Mouse (Mus musculus): ENCODE measurements around the gene Dusp13. TPM values are rescaled to one million over a fixed set of nuclear protein-coding genes. Genes with fewer than 3 reads are reported as not detected.
A peak's percentile ranks its signal among the peaks of the same experiment; 100 is the strongest.

Gene Dusp13
- polyA plus RNA-seq, 1 experiment from 2014 or later, result not detected

DNA sequence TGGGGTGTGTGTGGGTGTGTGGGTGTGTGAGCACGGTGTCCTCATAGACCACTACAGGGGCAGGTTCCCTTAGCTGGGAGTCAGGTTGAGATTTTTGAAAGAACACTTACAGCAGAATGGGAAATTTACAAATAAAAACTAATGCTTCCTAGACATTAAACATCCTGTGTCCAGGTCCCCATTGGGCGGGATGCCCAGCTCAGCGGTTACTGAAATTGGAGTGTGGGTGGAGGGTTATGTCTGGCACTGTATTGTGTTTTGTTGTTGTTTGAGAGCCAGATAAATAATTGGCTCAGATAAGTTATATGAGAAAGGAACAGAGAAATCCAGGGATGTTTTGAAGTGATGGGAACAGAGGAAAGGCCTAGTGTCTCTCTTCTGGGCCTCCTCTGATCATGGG lies 59.9 kb downstream of the Dusp13 start:
- H3K9me3 ChIP-seq (ENCODE audit: control insufficient read depth, low read length), result peaks cover 2% of the 10 kb centered on the region; the same call in 1 of the 2 replicates
- H3K9ac ChIP-seq (replicated peaks; ENCODE audit: low read depth, low read length), result no peak overlapping the region
- no peaks in the 10 kb centered on the region; the same call in 1 of the 2 replicates for H3K27me3 ChIP-seq (replicated peaks; ENCODE audit: control insufficient read depth, insufficient read depth, low read length)
- H3K4me1 ChIP-seq (replicated peaks; ENCODE audit: control insufficient read depth, insufficient read depth, low read length), result peaks cover 7% of the 10 kb centered on the region
- H3K4me3 ChIP-seq (replicated peaks; ENCODE audit: low read length), result no peak overlapping the region
- no peak overlapping the region for H3K4me2 ChIP-seq (ENCODE audit: low read length)
- WGBS, result 89% methylated on average over 3 of the region's 3 CpGs
- H3K27ac ChIP-seq (ENCODE audit: low read length), result no peak overlapping the region
- no peaks in the 10 kb centered on the region for H3K36me3 ChIP-seq (ENCODE audit: control insufficient read depth, insufficient read depth)
- no peak for ATAC-seq

- Histone ChIP-seq H3K27me3 (replicated peaks; ENCODE audit: control insufficient read depth, insufficient read depth, low read length) (no peaks in the 10 kb centered on the region; the same call in 1 of the 2 replicates), H3K4me3 (replicated peaks; ENCODE audit: low read length) (peak overlapping the region; percentile 32), H3K4me2 (ENCODE audit: low read length) (peak overlapping the region; percentile 52), H3K36me3 (ENCODE audit: control insufficient read depth, insufficient read depth) (no peaks in the 10 kb centered on the region), H3K27ac (ENCODE audit: low read length) (no peak overlapping the region), H3K4me1 (replicated peaks; ENCODE audit: control insufficient read depth, insufficient read depth, low read length) (peaks cover 16% of the 10 kb centered on the region), H3K9ac (replicated peaks; ENCODE audit: low read depth, low read length) (no peak overlapping the region; the same call in 1 of the 2 replicates), H3K9me3 (ENCODE audit: control insufficient read depth, low read length) (no peaks in the 10 kb centered on the region)
- ATAC-seq, result 0 out of 2 replicates have a peak, but pooled peaks have one; percentile 13
- 12% methylated on average over 48 of the region's 49 CpGs for WGBS
Observed at GRCm38 (mm10) chr14:21686376-21687279, 64.4 kb downstream of the Dusp13 start.

- WGBS, result 83% methylated on average over 10 of the region's 10 CpGs
Observed at GRCm38 (mm10) chr14:21685411-21686146, 65.4 kb downstream of the Dusp13 start.

GRCm38 (mm10) chr14:21683834-21684233 lies 67.1 kb downstream of the Dusp13 start:
- H3K4me3 ChIP-seq (replicated peaks; ENCODE audit: low read length), result no peak overlapping the region
- no peak overlapping the region for H3K9ac ChIP-seq (replicated peaks; ENCODE audit: low read depth, low read length)
- H3K27me3 ChIP-seq (replicated peaks; ENCODE audit: control insufficient read depth, insufficient read depth, low read length), result no peaks in the 10 kb centered on the region; the same call in 1 of the 2 replicates
- no peak for ATAC-seq
- H3K9me3 ChIP-seq (ENCODE audit: control insufficient read depth, low read length), result no peaks in the 10 kb centered on the region
- H3K4me2 ChIP-seq (ENCODE audit: low read length), result no peak overlapping the region
- no peak overlapping the region for H3K27ac ChIP-seq (ENCODE audit: low read length)
- H3K4me1 ChIP-seq (replicated peaks; ENCODE audit: control insufficient read depth, insufficient read depth, low read length), result peaks cover 16% of the 10 kb centered on the region
- 87% methylated on average over 4 of the region's 4 CpGs for WGBS
- no peaks in the 10 kb centered on the region for H3K36me3 ChIP-seq (ENCODE audit: control insufficient read depth, insufficient read depth)

More at GRCm38 (mm10) chr14:21685411-21686146, 65.4 kb downstream of the Dusp13 start:
- Histone ChIP-seq H3K27me3 (replicated peaks; ENCODE audit: control insufficient read depth, insufficient read depth, low read length) (no peaks in the 10 kb centered on the region; the same call in 1 of the 2 replicates), H3K4me3 (replicated peaks; ENCODE audit: low read length) (no peak overlapping the region), H3K4me2 (ENCODE audit: low read length) (no peak overlapping the region), H3K9ac (replicated peaks; ENCODE audit: low read depth, low read length) (no peak overlapping the region), H3K36me3 (ENCODE audit: control insufficient read depth, insufficient read depth) (no peaks in the 10 kb centered on the region), H3K9me3 (ENCODE audit: control insufficient read depth, low read length) (no peaks in the 10 kb centered on the region), H3K4me1 (replicated peaks; ENCODE audit: control insufficient read depth, insufficient read depth, low read length) (peaks cover 16% of the 10 kb centered on the region), H3K27ac (ENCODE audit: low read length) (no peak overlapping the region)
- ATAC-seq, result no peak

Other genes starting within 250 kb of the Dusp13 start
- gene Dupd1, start 36.6 kb downstream of the Dusp13 start, polyA plus RNA-seq (2015; fragmentation: Nextera tagmentation; extraction: Ambion mirVana), result 0.24 and 0.29 TPM in 2 replicates
- gene Samd8, start 650 bp downstream of the Dusp13 start, polyA plus RNA-seq (2015; fragmentation: Nextera tagmentation; extraction: Ambion mirVana), result 23.1 and 24.6 TPM in 2 replicates
- 249 and 260 TPM in 2 replicates for gene Vdac2, start 74.1 kb upstream of the Dusp13 start, polyA plus RNA-seq (2015; fragmentation: Nextera tagmentation; extraction: Ambion mirVana)
- gene Comtd1, start 97.8 kb upstream of the Dusp13 start, polyA plus RNA-seq (2015; fragmentation: Nextera tagmentation; extraction: Ambion mirVana), result 28.1 and 34.9 TPM in 2 replicates
- 5.4 and 5.5 TPM in 2 replicates for gene Zfp503, start 238.4 kb upstream of the Dusp13 start, polyA plus RNA-seq (2015; fragmentation: Nextera tagmentation; extraction: Ambion mirVana)